Mouse (Mus musculus): ENCODE data around the gene Itgae.
A peak's percentile ranks its signal among the peaks of the same experiment; 100 is the strongest.

Itgae gene

DNA sequence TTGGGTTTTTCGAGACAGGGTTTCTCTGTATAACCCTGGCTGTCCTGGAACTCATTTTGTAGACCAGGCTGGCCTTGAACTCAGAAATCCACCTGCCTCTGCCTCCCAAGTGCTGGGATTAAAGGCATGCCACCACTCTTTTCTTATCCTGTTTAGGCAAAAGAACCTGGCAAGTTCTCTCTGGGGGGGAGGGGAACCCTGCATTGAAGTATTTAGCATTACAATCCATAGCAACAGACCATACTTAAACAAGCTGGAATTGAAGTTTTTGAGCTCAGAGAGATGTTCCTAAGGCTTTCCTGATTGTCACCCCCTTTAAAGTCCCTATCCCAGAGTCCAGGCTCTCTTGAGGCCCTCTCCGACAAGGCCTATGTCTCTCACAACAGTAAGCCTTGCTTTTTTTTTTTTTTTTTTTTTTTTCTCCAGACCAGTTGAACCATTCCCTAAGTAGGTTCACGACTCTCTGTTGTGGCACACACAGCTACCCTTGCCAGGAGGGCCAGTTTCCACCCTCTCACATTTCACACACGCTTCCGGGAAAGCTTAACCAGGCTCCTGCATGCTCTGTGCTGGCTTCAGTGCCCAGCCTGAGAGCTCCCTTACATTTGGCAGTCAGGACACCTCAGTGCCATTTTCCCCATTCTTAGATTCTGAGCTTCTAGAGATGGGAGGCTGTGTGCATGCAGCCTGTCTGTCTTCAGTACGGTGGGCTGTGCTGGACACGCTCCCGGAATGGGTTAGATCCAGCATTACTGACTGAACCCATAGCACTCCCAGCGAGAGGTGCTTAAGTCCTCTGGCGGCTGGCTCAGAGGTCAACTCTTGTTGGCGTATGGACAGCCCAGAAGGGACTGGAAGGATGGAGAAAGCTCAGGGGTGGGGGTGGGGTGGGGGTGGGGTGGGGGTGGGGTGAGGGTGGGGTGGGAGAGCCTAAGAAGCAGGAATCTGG is 55.9 kb downstream of the Itgae start:
- DNase-seq (ENCODE audit: low spot score in 2 of 2) = no peak

- no peak for DNase-seq (ENCODE audit: low spot score in 2 of 2)
Observed at GRCm38 (mm10) chr11:73146975-73147365, 56.6 kb downstream of the Itgae start.

DNA sequence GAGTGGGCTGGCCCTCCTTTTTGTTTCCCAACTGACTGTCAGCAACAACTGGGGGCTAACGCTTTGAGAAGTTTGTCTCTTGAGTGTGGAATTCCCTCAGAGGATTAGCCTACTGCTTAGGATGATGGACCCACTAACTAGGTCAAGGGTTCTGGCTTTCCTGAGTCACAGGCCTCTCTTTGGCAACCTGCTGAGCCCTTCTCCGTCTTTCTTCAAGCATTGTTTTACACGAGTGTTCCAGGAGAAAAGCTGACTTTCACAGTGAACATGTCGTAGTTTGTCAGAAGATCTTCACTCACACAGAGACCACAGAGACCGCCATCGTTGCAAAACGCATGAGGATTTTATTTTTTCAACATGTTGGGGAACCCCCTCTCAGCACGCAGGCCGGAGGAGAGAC is 57.8 kb downstream of the Itgae start:
- no peak for DNase-seq (ENCODE audit: low spot score in 2 of 2)

- DNase-seq (ENCODE audit: low spot score in 2 of 2) = no peak
Observed at GRCm38 (mm10) chr11:73155071-73155470, 64.7 kb downstream of the Itgae start.

GRCm38 (mm10) chr11:73159957-73160810 is 69.8 kb downstream of the Itgae start, which contains the start of gene P2rx5:
Gene P2rx5 (plus strand): TSS chr11:73160421.
- no peak for DNase-seq (ENCODE audit: low spot score in 2 of 2)

DNA sequence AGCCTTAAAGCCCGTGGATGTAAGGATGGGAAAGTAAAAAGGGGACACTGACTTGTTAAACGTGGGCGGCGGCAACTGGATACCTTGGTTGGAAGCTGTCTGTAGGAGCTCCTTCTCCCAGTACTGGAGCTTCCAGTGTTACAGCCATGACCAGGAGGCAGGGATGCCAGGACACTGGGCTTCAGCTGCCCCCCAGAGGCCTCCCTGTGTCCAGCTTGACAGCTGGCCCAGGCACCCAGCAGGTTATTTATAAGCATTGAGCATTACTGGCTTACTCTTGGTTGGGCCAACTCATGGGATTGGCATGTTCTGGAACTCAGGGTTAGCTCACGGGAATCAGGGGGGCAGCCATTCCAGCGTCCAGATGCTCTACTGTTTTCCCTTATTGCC is 70.4 kb downstream of the Itgae start:
- no peak for DNase-seq (ENCODE audit: low spot score in 2 of 2)

DNA sequence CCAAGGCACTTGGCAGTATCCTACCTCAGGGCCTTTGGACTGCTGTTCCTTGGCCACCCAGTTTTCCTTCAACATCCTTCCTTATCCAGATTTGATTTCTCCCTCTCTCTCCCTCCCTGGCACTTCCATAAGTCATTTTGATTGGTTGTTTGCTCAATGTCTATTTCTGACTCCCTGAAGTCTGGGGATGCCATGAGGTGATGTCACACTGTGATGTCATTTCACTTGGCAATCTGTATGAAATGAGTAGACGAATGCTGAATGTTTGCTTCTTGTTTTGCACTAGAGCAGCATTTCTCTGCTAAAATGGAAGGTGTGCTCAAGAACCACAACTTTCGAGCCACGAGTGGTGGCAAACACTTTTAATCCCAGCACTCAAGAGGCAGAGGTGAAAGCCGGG is 71.2 kb downstream of the Itgae start:
- no peak for DNase-seq (ENCODE audit: low spot score in 2 of 2)

DNA sequence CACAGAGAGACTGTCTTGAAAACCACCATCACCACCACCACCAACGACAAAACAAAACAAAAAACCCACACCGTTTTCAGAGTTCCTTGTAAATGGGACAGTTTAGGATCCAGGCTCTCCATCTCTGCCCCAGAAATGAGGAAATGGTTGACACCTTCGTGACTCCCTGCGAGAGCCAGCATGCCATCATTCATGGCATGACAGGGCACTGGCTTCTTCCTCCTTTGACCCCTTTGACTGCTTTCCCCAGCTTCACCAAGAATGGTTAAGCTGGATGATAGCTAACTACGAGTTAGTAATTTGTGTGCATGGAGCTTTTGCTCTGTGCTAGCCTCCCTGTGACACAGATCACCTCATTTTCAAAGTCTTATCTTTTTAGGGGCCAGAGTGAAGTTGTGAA is 71.9 kb downstream of the Itgae start:
- no peak for DNase-seq (ENCODE audit: low spot score in 2 of 2)

- DNase-seq (ENCODE audit: low spot score in 2 of 2) = no peak
Observed at GRCm38 (mm10) chr11:73168071-73168470, 77.7 kb downstream of the Itgae start.

GRCm38 (mm10) chr11:73168576-73168975 is 78.2 kb downstream of the Itgae start:
- no peak for DNase-seq (ENCODE audit: low spot score in 2 of 2)

DNA sequence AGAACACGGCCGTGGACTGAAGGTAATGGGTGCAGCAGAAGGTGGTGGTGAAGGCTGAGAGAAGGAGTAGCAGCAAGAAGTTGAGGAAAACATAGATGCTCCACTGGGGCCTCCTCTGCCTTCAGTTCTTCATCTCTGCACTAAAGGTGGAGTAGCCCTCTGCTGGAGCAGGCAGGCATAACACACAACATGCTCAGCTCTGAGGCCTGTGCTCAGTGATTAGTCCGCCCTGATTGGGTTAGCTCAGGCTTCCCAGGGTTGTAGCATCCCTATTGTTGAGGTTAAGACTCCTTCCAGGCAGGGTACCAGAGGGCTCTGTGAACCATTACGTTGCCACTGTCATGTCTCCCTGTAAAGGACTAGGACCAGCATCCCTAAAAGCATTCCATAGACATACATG is 78.8 kb downstream of the Itgae start:
- DNase-seq (ENCODE audit: low spot score in 2 of 2) = peak in 1 of 2 experiments; percentile 75

GRCm38 (mm10) chr11:73172186-73172585 is 81.8 kb downstream of the Itgae start:
- DNase-seq (ENCODE audit: low spot score in 2 of 2) = no peak

DNA sequence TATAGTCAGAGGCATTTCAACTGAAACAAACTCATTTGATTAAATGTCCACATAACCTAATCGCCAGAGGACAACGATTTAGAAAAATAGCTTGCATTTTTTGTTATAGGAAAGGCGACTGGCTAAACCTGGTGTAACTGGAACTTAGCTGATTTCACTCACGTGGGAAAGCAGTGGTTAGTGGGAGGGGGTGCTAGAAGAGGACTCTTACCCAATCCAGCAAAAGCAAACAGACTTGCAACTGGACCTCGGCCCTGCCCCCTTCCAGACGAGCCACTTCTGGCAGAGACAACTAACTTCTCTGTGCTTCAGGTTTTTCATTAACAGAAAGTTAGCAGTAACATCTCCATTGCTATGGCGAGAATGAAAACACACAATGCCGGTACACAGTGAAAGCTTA is 85.2 kb downstream of the Itgae start:
- no peak for DNase-seq (ENCODE audit: low spot score in 2 of 2)

GRCm38 (mm10) chr11:73176186-73176585 is 85.8 kb downstream of the Itgae start:
- DNase-seq (ENCODE audit: low spot score in 2 of 2) = no peak

DNA sequence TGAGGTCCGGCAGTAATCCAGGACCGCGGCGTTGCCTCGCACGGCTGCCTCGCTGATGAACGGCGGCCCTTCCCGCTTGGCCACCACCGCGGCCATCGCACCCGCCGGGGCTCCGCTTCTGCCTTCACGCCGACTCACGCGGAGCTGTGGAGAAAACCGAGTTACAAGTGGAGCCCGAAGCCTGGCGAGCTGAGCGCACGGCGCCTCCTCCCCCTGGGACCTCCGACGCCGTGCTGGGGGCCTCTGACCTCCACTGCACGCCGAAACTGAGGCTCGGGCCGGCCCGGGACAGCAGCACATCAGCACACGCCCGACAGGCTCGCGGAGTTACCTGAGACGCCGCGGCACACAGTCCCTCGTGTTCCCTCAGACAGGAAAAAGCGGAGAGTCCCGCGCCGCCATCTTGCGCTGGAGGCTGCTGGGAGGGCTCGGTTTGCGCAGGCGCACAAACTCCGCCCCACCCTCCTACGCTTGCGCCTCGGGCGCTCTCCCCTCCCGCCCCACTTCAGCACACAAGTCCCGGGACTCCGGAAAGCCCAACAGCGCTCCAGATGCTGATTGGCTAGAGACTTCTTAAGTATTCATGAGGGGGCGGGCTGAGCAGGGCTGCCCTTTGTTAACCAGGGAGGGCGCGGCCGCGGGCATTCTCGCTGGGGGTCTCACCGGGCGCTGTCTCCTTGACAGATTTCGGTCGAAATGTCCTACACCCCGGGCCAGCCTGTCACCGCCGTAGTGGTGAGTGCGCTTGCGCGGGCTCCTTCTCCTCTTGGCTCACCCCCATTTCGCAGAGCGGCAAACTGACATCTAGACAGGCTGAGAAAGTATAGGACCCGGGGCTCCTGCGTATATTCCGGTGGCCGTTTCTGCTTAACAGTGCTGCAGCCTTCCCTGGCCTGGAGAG is 86.5 kb downstream of the Itgae start, which contains the start of the genes Emc6 and Tax1bp3:
TSS of gene Emc6 (minus strand) at position 430 of the 901 bp plus-strand sequence.
TSS of gene Tax1bp3 (plus strand) at position 476 of the 901 bp plus-strand sequence.
- peak; percentile 90 to 94 for DNase-seq (ENCODE audit: low spot score in 2 of 2)

GRCm38 (mm10) chr11:73177509-73177875 is 87.1 kb downstream of the Itgae start:
- no peak for DNase-seq (ENCODE audit: low spot score in 2 of 2)

- no peak for DNase-seq (ENCODE audit: low spot score in 2 of 2)
Observed at GRCm38 (mm10) chr11:73177895-73178294, 87.5 kb downstream of the Itgae start.

DNA sequence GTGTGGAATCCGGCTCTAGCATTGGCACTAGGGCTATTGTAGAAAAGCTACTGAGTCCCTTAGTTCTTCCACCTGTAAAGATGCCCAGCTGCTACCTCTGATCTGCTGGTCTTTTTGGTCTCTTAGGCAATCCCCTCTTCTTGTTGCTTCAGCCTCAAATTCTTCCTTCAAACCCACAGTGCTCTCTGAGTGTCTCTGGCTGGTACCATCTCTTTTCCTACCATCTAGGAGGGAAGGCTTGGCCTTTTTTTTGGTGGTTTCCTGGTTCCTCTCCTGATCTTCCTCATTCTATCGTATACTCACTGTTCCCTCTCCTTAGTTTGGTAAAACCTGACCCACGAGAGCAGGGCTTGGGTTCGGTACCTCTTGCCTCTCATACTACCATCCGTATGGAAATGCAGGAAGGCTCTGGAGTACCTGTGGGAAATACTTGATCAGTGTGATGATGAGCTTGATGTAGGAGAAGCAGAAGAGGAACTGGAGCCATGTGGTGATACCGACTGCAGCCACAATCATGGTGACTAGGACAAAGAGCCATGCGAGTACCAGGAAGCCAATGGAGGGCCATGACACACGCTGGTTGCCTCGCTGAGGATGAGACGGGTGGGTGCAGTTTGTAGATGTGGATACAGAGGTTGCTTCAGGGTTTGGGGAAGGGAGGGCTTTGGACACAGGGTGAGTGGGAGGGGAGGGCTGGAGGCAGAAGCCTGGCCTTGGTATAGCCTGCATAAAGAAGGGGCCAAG is 95.7 kb downstream of the Itgae start:
- DNase-seq (ENCODE audit: low spot score in 2 of 2) = no peak

DNA sequence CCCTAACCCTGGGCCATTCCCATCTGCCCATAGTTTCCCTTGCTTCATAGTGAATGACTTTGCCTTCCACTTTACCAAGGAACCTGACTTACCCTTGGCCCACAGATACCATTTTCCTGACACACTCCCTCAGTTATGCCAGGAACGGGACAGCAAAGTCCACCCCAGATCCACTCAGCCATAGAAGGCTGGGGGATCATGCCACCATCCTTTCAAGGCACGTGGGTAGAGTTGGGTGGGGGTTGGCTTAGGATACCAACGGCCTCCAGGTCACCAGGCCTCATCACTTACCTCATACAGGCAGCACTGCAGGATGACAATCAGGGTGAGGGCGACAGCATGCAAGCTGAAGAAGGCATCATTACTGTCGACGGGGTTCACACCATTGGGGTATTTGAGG is 96.8 kb downstream of the Itgae start:
- DNase-seq (ENCODE audit: low spot score in 2 of 2) = no peak

GRCm38 (mm10) chr11:73193047-73193446 is 102.7 kb downstream of the Itgae start:
- DNase-seq (ENCODE audit: low spot score in 2 of 2) = no peak

DNA sequence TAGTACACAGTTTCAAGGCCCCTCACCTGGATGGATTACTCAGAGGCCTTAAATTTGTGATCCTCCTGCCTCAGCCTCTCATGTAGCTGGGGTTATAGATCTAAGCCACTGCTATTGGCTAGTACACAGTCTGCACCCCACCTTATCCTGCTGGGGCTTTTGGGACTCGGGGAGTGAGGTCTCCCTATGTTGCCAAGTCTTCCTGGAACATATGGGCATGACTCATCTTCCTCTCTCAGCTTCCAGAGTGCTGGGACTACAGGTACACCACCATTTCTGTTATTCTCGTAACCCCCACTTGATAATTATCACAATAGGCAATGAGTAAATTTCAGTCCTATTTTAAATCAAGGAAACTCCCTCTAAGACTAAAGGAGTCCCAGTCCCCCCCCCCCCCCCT is 104.1 kb downstream of the Itgae start:
- no peak for DNase-seq (ENCODE audit: low spot score in 2 of 2)

All from left cerebral cortex, adult 9 months (tissue).